Mouse (Mus musculus): Measurements from ENCODE around the gene Ppil4. TPM values are rescaled to one million over a fixed set of nuclear protein-coding genes. Genes with fewer than 3 reads are reported as not detected.

Gene Ppil4
- polyA plus RNA-seq, 1 experiment, result 4.2 TPM

GRCm38 (mm10) chr10:7871381-7872020, 78.8 kb downstream of the Ppil4 start:
- Histone ChIP-seq H3K4me2 (ENCODE audit: low read depth) (no peak overlapping the region), H3ac (ENCODE audit: control insufficient read depth, insufficient read length) (no peak overlapping the region), H3K4me3 (no peak overlapping the region), H3K79me2 (ENCODE audit: control insufficient read depth, insufficient read depth) (no peaks in the 10 kb centered on the region), H3K27me3 (ENCODE audit: control insufficient read depth, insufficient read depth, insufficient read length) (peaks cover 9% of the 10 kb centered on the region), H3K36me3 (ENCODE audit: control insufficient read depth, insufficient read depth) (no peaks in the 10 kb centered on the region)
- TF ChIP-seq POLR2AphosphoS2 (IDR thresholded peaks at IDR 0.05; ENCODE audit: insufficient read length, low read depth) (no peak), MYOG (IDR thresholded peaks at IDR 0.05; ENCODE audit: control insufficient read depth in 1 of 3, insufficient read depth in 1 of 3, insufficient read length in 2 of 3, low read depth in 2 of 3) (no peak), SRF (IDR thresholded peaks at IDR 0.05; ENCODE audit: control insufficient read depth, insufficient read length, low read depth) (no peak), TCF12 (IDR thresholded peaks at IDR 0.05; ENCODE audit: insufficient read depth, poor library complexity, severe bottlenecking) (no peak), MYOD1 (IDR thresholded peaks at IDR 0.05; ENCODE audit: control insufficient read depth in 1 of 3, insufficient read length in 2 of 3, low read depth in 2 of 3) (no peak), TCF3 (IDR thresholded peaks at IDR 0.05; ENCODE audit: insufficient read length, low read depth) (no peak), E2F4 (IDR thresholded peaks at IDR 0.05; ENCODE audit: insufficient read depth) (no peak), POLR2A (IDR thresholded peaks at IDR 0.05; ENCODE audit: insufficient read length, low read depth) (no peak)

Other genes starting within 250 kb of the Ppil4 start
- 4.8 TPM for gene Lrp11, start 203.1 kb upstream of the Ppil4 start, polyA plus RNA-seq (2012; fragmentation: generic; extraction: Trizol)
- gene Nup43, start 125.4 kb upstream of the Ppil4 start, polyA plus RNA-seq (2012; fragmentation: generic; extraction: Trizol), result 15.4 TPM
- gene Pcmt1, start 111.8 kb upstream of the Ppil4 start, polyA plus RNA-seq (2012; fragmentation: generic; extraction: Trizol), result 61.6 TPM
- 5.0 TPM for gene Lats1, start 111.7 kb upstream of the Ppil4 start, polyA plus RNA-seq (2012; fragmentation: generic; extraction: Trizol)
- gene Katna1, start 66.9 kb upstream of the Ppil4 start, polyA plus RNA-seq (2012; fragmentation: generic; extraction: Trizol), result 22.6 TPM
- 22.2 TPM for gene Ginm1, start 67 bp upstream of the Ppil4 start, polyA plus RNA-seq (2012; fragmentation: generic; extraction: Trizol)
- not detected for gene Zc3h12d, start 39.6 kb downstream of the Ppil4 start, polyA plus RNA-seq (2012; fragmentation: generic; extraction: Trizol)
- 34.0 TPM for gene Tab2, start 163.3 kb downstream of the Ppil4 start, polyA plus RNA-seq (2012; fragmentation: generic; extraction: Trizol)

Data from myocyte (in vitro differentiated cells).